Mouse (Mus musculus) MEL (cell line): Measurements from ENCODE around the gene I0C0044D17Rik. TPM values are rescaled to one million over a fixed set of nuclear protein-coding genes. Genes with fewer than 3 reads are reported as not detected.

ENCODE experiments used
- DNase-seq: peaks from one replicate; pipeline ENCODE4 v3.0.0; 2011; ENCODE audit warnings: low read depth, low spot score
- H3K27ac ChIP-seq: 2 replicates; pipeline ENCODE4 v1.5.1; 2012; ENCODE audit warnings: low read depth, mild to moderate bottlenecking, control low read depth, low read length, moderate library complexity; ENCODE audit not compliant: control insufficient read depth
- H3K27me3 ChIP-seq, 2 experiments: fragments of 150-350 bp in 1 of 2; sonication (generic) in 1 of 2; 2 replicates each; pipeline ENCODE4 v1.6.1; 2012; ENCODE audit warnings: low read length in 2 of 2, mild to moderate bottlenecking in 2 of 2, improper control_type of control experiment in 1 of 2, moderate library complexity in 1 of 2; ENCODE audit not compliant: insufficient read depth in 2 of 2, control insufficient read depth in 1 of 2
- H3K36me3 ChIP-seq, 2 experiments: 2 replicates each; pipeline ENCODE4 v1.6.1; 2012 to 2014; ENCODE audit warnings: low read length in 2 of 2, improper control_type of control experiment in 1 of 2, inconsistent platforms in 1 of 2, mild to moderate bottlenecking in 1 of 2; ENCODE audit not compliant: insufficient read depth in 2 of 2, control insufficient read depth in 1 of 2
- H3K4me1 ChIP-seq, 2 experiments: fragments of 150-350 bp in 1 of 2; sonication (generic) in 1 of 2; 2 replicates each; pipeline ENCODE4 v1.6.1; 2012; ENCODE audit warnings: low read length in 2 of 2, improper control_type of control experiment in 1 of 2, mild to moderate bottlenecking in 1 of 2; ENCODE audit not compliant: insufficient read depth in 2 of 2, control insufficient read depth in 1 of 2
- H3K4me3 ChIP-seq, 2 experiments: fragments of 150-350 bp in 1 of 2; sonication (generic) in 1 of 2; 2 replicates each; pipeline ENCODE4 v1.5.1; 2012; ENCODE audit warnings: low read depth in 2 of 2, low read length in 2 of 2, mild to moderate bottlenecking in 2 of 2, moderate library complexity in 2 of 2, control low read depth in 1 of 2, improper control_type of control experiment in 1 of 2; ENCODE audit not compliant: control insufficient read depth in 1 of 2, insufficient read depth in 1 of 2
- H3K79me2 ChIP-seq: 2 replicates; pipeline ENCODE4 v1.6.1; 2012; ENCODE audit warnings: mild to moderate bottlenecking, low read length, moderate library complexity; ENCODE audit not compliant: control insufficient read depth, poor library complexity, insufficient read depth
- H3K9ac ChIP-seq: 2 replicates; pipeline ENCODE4 v1.6.1; 2012; ENCODE audit warnings: low read depth, mild to moderate bottlenecking, control low read depth, low read length, moderate library complexity; ENCODE audit not compliant: control insufficient read depth, poor library complexity, severe bottlenecking
- H3K9me3 ChIP-seq: fragments of 150-350 bp; sonication (generic); replicated peaks from 2 replicates; pipeline ENCODE4 v1.6.1; 2012; ENCODE audit warnings: mild to moderate bottlenecking, low read length, improper control_type of control experiment, moderate library complexity; ENCODE audit not compliant: insufficient read depth
- BHLHE40 ChIP-seq: IDR thresholded peaks from 2 replicates; pipeline ENCODE4 v1.6.1; 2012; ENCODE audit warnings: low read depth, mild to moderate bottlenecking, inconsistent platforms, low read length, improper control_type of control experiment, borderline replicate concordance
- CHD2 ChIP-seq: IDR thresholded peaks from 2 replicates; pipeline ENCODE4 v1.6.1; 2011; ENCODE audit warnings: low read length, improper control_type of control experiment
- CTCF ChIP-seq, 3 experiments: IDR thresholded peaks in 2 of 3; conservative IDR thresholded peaks in 1 of 3; 2 replicates each; pipeline ENCODE4 v1.5.1; 2011 to 2012; ENCODE audit warnings: low read length in 3 of 3, low read depth in 2 of 3, mild to moderate bottlenecking in 2 of 3, improper control_type of control experiment in 1 of 3, inconsistent platforms in 1 of 3, mixed read lengths in 1 of 3, moderate library complexity in 1 of 3; ENCODE audit not compliant: control insufficient read depth in 1 of 3, insufficient read depth in 1 of 3, poor library complexity in 1 of 3, severe bottlenecking in 1 of 3
- ETS1 ChIP-seq: IDR thresholded peaks from 2 replicates; pipeline ENCODE4 v1.6.1; 2012; ENCODE audit warnings: low read depth, mild to moderate bottlenecking, inconsistent platforms, low read length, improper control_type of control experiment, moderate library complexity
- GABPA ChIP-seq: IDR thresholded peaks from 2 replicates; pipeline ENCODE4 v1.6.1; 2012; ENCODE audit warnings: low read depth, mild to moderate bottlenecking, inconsistent platforms, low read length, improper control_type of control experiment, moderate library complexity
- HCFC1 ChIP-seq: IDR thresholded peaks from 2 replicates; pipeline ENCODE4 v1.6.1; 2012; ENCODE audit warnings: low read depth, mild to moderate bottlenecking, inconsistent platforms, low read length, improper control_type of control experiment, moderate library complexity
- MAFK ChIP-seq: IDR thresholded peaks from 2 replicates; pipeline ENCODE4 v1.6.1; 2011; ENCODE audit warnings: low read depth, mild to moderate bottlenecking, low read length, improper control_type of control experiment, borderline replicate concordance
- MYC ChIP-seq: IDR thresholded peaks from 2 replicates; pipeline ENCODE4 v1.6.1; 2011; ENCODE audit warnings: low read depth, mild to moderate bottlenecking, low read length, improper control_type of control experiment, moderate library complexity
- POLR2A ChIP-seq, 2 experiments: IDR thresholded peaks; 2 replicates each; pipeline ENCODE4 v1.6.1; 2011 to 2012; ENCODE audit warnings: low read length in 2 of 2, mild to moderate bottlenecking in 2 of 2, control low read depth in 1 of 2, improper control_type of control experiment in 1 of 2, low read depth in 1 of 2, moderate library complexity in 1 of 2; ENCODE audit not compliant: control insufficient read depth in 1 of 2, insufficient read depth in 1 of 2, poor library complexity in 1 of 2
- POLR2AphosphoS2 ChIP-seq: IDR thresholded peaks from 2 replicates; pipeline ENCODE4 v1.6.1; 2011; ENCODE audit warnings: low read length, improper control_type of control experiment
- POLR2AphosphoS5 ChIP-seq: IDR thresholded peaks from 2 replicates; pipeline ENCODE4 v1.6.1; 2012; ENCODE audit warnings: low read depth, borderline replicate concordance, mild to moderate bottlenecking, inconsistent platforms, low read length, moderate library complexity, mixed read lengths
- RAD21 ChIP-seq: IDR thresholded peaks from 2 replicates; pipeline ENCODE4 v1.6.1; 2011; ENCODE audit warnings: mild to moderate bottlenecking, low read depth, low read length, improper control_type of control experiment
- RCOR1 ChIP-seq: IDR thresholded peaks from 2 replicates; pipeline ENCODE4 v1.6.1; 2012; ENCODE audit warnings: low read depth, mild to moderate bottlenecking, inconsistent platforms, low read length, improper control_type of control experiment
- TAL1 ChIP-seq: IDR thresholded peaks from 2 replicates; pipeline ENCODE4 v1.6.1; 2012; ENCODE audit warnings: mild to moderate bottlenecking, inconsistent platforms, low read length, moderate library complexity, mixed read lengths
- TBP ChIP-seq: IDR thresholded peaks from 2 replicates; pipeline ENCODE4 v1.8.0; 2011; ENCODE audit warnings: low read depth, low read length, improper control_type of control experiment
- UBTF ChIP-seq: IDR thresholded peaks from 2 replicates; pipeline ENCODE4 v1.6.1; 2012; ENCODE audit warnings: low read depth, mild to moderate bottlenecking, inconsistent platforms, low read length, improper control_type of control experiment, moderate library complexity, borderline replicate concordance; ENCODE audit not compliant: insufficient read depth
- USF1 ChIP-seq: IDR thresholded peaks from 2 replicates; pipeline ENCODE4 v1.6.1; 2014; ENCODE audit warnings: low read depth, mild to moderate bottlenecking, inconsistent platforms, low read length, improper control_type of control experiment, moderate library complexity
- ZNF384 ChIP-seq: IDR thresholded peaks from 2 replicates; pipeline ENCODE4 v1.6.1; 2012; ENCODE audit warnings: low read depth, mild to moderate bottlenecking, inconsistent platforms, low read length, improper control_type of control experiment
- polyA plus RNA-seq, 2 experiments: library from polyadenylated mRNA; stranded (reverse) in 1 of 2; unstranded in 1 of 2; fragments of >175 nt in 1 of 2; fragments of >200 nt in 1 of 2; gene quantifications; 2 replicates each; pipeline versions ENCODE4 v1.2.1 to v1.2.4; 2012; ENCODE audit warnings: low replicate concordance in 2 of 2, low read depth in 1 of 2; ENCODE audit not compliant: insufficient read length in 2 of 2, insufficient read depth in 1 of 2, missing spikeins in 1 of 2
- total RNA-seq: library from RNA; depleted of rRNA; stranded (reverse); fragments of 300-350 nt; gene quantifications from 2 replicates; pipeline ENCODE4 v1.2.3, GENCODE M21; 2012

Gene I0C0044D17Rik
- total and polyA plus RNA-seq, 3 experiments: not detected

DNA sequence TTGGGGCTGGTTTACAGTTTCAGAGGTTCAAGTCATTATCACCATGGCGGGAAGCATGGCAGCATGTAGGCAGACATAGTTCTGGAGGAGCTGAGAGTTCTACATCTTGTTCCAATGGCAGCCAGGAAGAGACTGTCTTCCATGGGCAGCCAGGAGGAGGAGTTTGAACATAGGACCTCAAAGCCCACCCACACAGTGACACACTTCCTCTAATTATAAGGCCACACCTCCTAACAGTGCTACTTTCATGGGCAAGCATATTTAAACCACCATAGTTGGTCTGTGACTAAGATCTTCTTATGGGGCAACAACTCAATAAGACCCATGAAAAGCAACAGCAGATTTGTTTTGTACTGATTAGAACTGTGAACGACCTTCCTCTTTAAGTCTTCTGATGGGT is 39.8 kb upstream of the I0C0044D17Rik start:
- no peaks in the 10 kb centered on the region for H3K27me3 ChIP-seq
- H3K27ac ChIP-seq: no peak overlapping the region
- no peaks in the 10 kb centered on the region for H3K9me3 ChIP-seq
- H3K4me1 ChIP-seq: no peaks in the 10 kb centered on the region
- H3K4me3 ChIP-seq: no peak overlapping the region
- H3K36me3 ChIP-seq: no peaks in the 10 kb centered on the region
- DNase-seq: no peak
- no peak overlapping the region for H3K9ac ChIP-seq
- TF ChIP-seq USF1 (no peak), RAD21 (no peak), CTCF (IDR thresholded peaks at IDR 0.05 in 2 of 3, conservative IDR thresholded peaks at IDR 0.05 in 1 of 3; ENCODE audit: control insufficient read depth in 1 of 3, insufficient read depth in 1 of 3, low read depth in 2 of 3, low read length in 3 of 3, poor library complexity in 1 of 3, severe bottlenecking in 1 of 3) (no peak), MYC (no peak), RCOR1 (no peak), ETS1 (no peak), TAL1 (no peak), HCFC1 (no peak), POLR2AphosphoS2 (no peak), MAFK (no peak), GABPA (no peak), CHD2 (no peak), UBTF (no peak), ZNF384 (no peak), POLR2AphosphoS5 (no peak), BHLHE40 (no peak)
- TF ChIP-seq, all 39 proteins: peak for 0
- H3K79me2 ChIP-seq: no peaks in the 10 kb centered on the region

DNA sequence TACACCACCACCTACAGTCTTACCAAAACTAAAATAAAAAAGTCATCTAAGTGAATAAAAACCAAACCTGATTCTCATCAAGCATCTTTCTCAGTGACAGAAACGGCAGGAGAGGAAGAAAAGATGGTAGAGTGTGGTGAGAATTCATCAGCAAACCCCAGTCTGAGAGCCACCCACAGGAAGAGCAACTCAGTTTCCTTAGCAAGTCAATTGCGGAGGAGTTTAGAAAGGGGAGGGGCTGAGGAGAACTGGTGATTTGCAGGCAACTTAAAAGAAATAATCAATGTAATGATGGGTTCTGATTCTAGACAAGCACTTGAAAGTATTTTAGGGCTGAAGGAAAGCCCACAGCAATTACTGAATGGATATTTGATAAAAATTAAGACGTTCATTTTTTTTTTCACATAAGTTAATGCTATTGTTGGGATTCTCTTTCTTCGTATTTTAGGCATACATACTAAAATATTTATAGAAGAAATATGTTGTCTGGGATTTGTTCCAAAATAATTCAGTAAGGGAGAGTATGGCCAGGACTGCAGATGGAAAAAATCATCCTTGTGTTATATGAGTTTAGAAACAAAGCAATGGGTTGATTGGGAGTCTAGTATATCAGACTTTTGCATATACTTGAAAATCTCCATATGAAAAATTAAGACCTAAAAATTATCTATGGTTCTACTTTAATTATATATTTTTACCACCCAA is 34.7 kb upstream of the I0C0044D17Rik start:
- Histone ChIP-seq H3K79me2 (no peaks in the 10 kb centered on the region), H3K9ac (no peak overlapping the region), H3K27ac (no peak overlapping the region), H3K9me3 (no peaks in the 10 kb centered on the region), H3K4me1 (no peaks in the 10 kb centered on the region), H3K27me3 (no peaks in the 10 kb centered on the region), H3K4me3 (no peak overlapping the region), H3K36me3 (no peaks in the 10 kb centered on the region)
- no peak for DNase-seq
- TF ChIP-seq TBP (no peak), POLR2A (IDR thresholded peaks at IDR 0.05; ENCODE audit: control insufficient read depth in 1 of 2, insufficient read depth in 1 of 2, low read depth in 1 of 2, low read length in 2 of 2, poor library complexity in 1 of 2) (no peak)
